Mouse (Mus musculus): Measurements from ENCODE around the gene Setd3. TPM values are rescaled to one million over a fixed set of nuclear protein-coding genes. Genes with fewer than 3 reads are reported as not detected.

The Setd3 gene
- polyA plus RNA-seq, 2 experiments = 26.8 to 43.4 TPM

DNA sequence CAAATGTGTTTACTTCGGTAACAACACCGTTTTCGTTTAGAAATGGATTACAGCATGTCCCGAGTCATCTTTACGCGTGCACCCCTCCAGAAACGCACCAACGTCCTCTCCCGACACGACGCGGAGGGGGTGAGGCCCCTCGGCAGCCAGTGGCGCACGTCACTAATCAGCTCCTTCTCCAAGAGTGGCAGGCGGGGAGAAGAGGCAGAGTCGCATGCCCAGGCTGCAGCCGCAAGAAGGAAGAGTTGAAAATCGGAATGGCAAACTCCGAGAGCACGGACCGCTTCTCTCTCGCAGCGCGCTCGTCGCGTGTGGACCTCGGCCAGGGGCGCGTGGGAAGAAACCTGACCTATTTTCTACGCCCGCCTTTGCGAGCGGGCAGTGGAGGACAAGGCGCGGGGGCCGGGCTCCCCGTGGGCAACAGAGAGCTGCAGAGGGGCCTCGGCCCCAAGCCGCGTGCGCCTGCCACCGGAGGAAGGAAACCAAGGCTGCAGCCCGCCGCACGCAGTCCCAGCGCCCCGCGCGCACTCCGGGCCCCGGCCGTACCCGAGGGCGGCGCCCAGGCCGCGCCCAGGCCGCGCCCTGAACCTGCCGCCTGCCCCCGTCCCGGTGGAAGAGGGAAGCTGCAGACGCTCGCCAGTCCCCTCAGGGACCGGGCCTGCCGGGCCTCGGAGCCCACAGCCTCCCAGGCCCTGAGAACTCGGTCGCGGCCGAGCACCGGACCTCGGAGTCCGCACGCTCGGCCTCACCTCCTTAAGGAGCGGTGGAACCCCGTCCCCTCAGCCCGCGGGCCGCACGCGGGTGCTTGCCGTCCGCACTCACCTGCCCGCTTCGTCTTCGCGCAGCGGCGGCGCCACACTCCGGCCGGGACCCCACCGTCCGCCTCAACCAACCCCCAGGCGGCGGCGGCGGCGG, 526 bp downstream of the Setd3 start:
- peak overlapping the region; percentile 98 for H3K9ac ChIP-seq (replicated peaks)
- WGBS (ENCODE audit: insufficient replicate concordance) = under 1% methylated on average over 100 of the region's 103 CpGs
- H3K9me3 ChIP-seq (ENCODE audit: control insufficient read depth, low read length) = no peaks in the 10 kb centered on the region
- peak overlapping the region; percentile 79 to 97 for H3K4me3 ChIP-seq (ENCODE audit: insufficient read depth in 1 of 2, low read depth in 2 of 2, low read length in 2 of 2)
- ATAC-seq (ENCODE audit: insufficient read depth) = peak; percentile 78
- peak overlapping the region; percentile 71 for H3K4me2 ChIP-seq (ENCODE audit: low read depth)
- H3K27ac ChIP-seq = peak overlapping the region; percentile 86
- peaks cover 10 to 22% of the 10 kb centered on the region in 2 experiments for H3K4me1 ChIP-seq (replicated peaks; ENCODE audit: control insufficient read depth in 2 of 2, insufficient read depth in 2 of 2, low read length in 1 of 2)
- TF ChIP-seq CTCF (IDR thresholded peaks at IDR 0.05; ENCODE audit: low read depth) = no peak
- TF ChIP-seq EP300 (IDR thresholded peaks at IDR 0.05; ENCODE audit: low read depth) = no peak
- DNase-seq (ENCODE audit: low read depth in 3 of 3, low spot score in 3 of 3) = peak; percentile 45 to 58 (median 47)
- peaks cover 2% of the 10 kb centered on the region; the same call in 1 of the 2 replicates for H3K36me3 ChIP-seq (replicated peaks; ENCODE audit: control insufficient read depth, insufficient read depth, low read depth)
- H3K27me3 ChIP-seq (ENCODE audit: control insufficient read depth, insufficient read depth, low read length) = no peaks in the 10 kb centered on the region

GRCm38 (mm10) chr12:108176366-108176765, 2.7 kb downstream of the Setd3 start:
- H3K4me2 ChIP-seq (ENCODE audit: low read depth) = peak overlapping the region; percentile 71
- TF ChIP-seq EP300 (IDR thresholded peaks at IDR 0.05; ENCODE audit: low read depth) (no peak), CTCF (IDR thresholded peaks at IDR 0.05; ENCODE audit: low read depth) (no peak)
- no peak overlapping the region for H3K27ac ChIP-seq
- ATAC-seq (ENCODE audit: insufficient read depth) (no peak), DNase-seq (ENCODE audit: low read depth in 3 of 3, low spot score in 3 of 3) (no peak)
- no peaks in the 10 kb centered on the region; the same call in 1 of the 2 replicates for H3K36me3 ChIP-seq (replicated peaks; ENCODE audit: control insufficient read depth, insufficient read depth, low read depth)
- 76% methylated on average over 3 of the region's 3 CpGs for WGBS (ENCODE audit: insufficient replicate concordance)
- no peaks in the 10 kb centered on the region for H3K27me3 ChIP-seq (ENCODE audit: control insufficient read depth, insufficient read depth, low read length)
- no peaks in the 10 kb centered on the region for H3K9me3 ChIP-seq (ENCODE audit: control insufficient read depth, low read length)
- H3K9ac ChIP-seq (replicated peaks) = 0 out of 2 replicates have a peak overlapping the region, but pooled peaks have one; percentile 23
- peaks cover 18 to 27% of the 10 kb centered on the region in 2 experiments for H3K4me1 ChIP-seq (replicated peaks; ENCODE audit: control insufficient read depth in 2 of 2, insufficient read depth in 2 of 2, low read length in 1 of 2)
- no peak overlapping the region; a peak in 1 of 4 replicates for H3K4me3 ChIP-seq (ENCODE audit: insufficient read depth in 1 of 2, low read depth in 2 of 2, low read length in 2 of 2)

GRCm38 (mm10) chr12:108174606-108175505, 4.3 kb downstream of the Setd3 start:
- TF ChIP-seq EP300 (IDR thresholded peaks at IDR 0.05; ENCODE audit: low read depth) (no peak), CTCF (IDR thresholded peaks at IDR 0.05; ENCODE audit: low read depth) (no peak)
- peak overlapping the region; percentile 23; the same call in 1 of the 2 replicates for H3K4me2 ChIP-seq (ENCODE audit: low read depth)
- H3K9me3 ChIP-seq (ENCODE audit: control insufficient read depth, low read length) = no peaks in the 10 kb centered on the region
- no peak overlapping the region for H3K4me3 ChIP-seq (ENCODE audit: insufficient read depth in 1 of 2, low read depth in 2 of 2, low read length in 2 of 2)
- no peaks in the 10 kb centered on the region for H3K27me3 ChIP-seq (ENCODE audit: control insufficient read depth, insufficient read depth, low read length)
- ATAC-seq (ENCODE audit: insufficient read depth) (no peak), DNase-seq (ENCODE audit: low read depth in 3 of 3, low spot score in 3 of 3) (no peak)
- H3K9ac ChIP-seq (replicated peaks) = no peak overlapping the region
- no peak overlapping the region for H3K27ac ChIP-seq
- H3K4me1 ChIP-seq (replicated peaks; ENCODE audit: control insufficient read depth in 2 of 2, insufficient read depth in 2 of 2, low read length in 1 of 2) = peaks cover 23% of the 10 kb centered on the region in 2 experiments
- 75% methylated on average over 8 of the region's 8 CpGs for WGBS (ENCODE audit: insufficient replicate concordance)
- no peaks in the 10 kb centered on the region; the same call in 1 of the 2 replicates for H3K36me3 ChIP-seq (replicated peaks; ENCODE audit: control insufficient read depth, insufficient read depth, low read depth)

DNA sequence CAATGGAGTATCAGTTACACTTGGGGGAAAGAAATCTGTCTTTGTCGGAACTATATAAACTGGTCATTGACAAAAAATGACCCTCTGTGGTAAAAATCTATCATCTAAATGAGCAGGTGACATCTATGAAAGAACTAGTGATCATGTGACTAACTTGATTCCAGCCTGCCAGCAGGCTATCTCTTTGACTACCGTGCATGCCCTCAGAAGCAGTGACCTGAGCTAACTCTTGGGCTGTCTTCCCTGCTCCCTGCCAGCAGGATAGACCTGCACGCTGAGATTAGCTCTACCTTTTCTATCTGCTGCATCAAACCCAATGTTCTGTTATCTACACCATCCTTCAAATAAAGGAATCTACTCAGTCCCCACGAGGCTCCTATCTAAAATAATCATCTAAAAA, 6.5 kb downstream of the Setd3 start:
- Histone ChIP-seq H3K4me2 (ENCODE audit: low read depth) (no peak overlapping the region), H3K4me1 (replicated peaks; ENCODE audit: control insufficient read depth in 2 of 2, insufficient read depth in 2 of 2, low read length in 1 of 2) (peaks cover 19 to 25% of the 10 kb centered on the region in 2 experiments), H3K9me3 (ENCODE audit: control insufficient read depth, low read length) (no peaks in the 10 kb centered on the region), H3K27me3 (ENCODE audit: control insufficient read depth, insufficient read depth, low read length) (no peaks in the 10 kb centered on the region), H3K9ac (replicated peaks) (no peak overlapping the region), H3K36me3 (replicated peaks; ENCODE audit: control insufficient read depth, insufficient read depth, low read depth) (no peaks in the 10 kb centered on the region; the same call in 1 of the 2 replicates), H3K4me3 (ENCODE audit: insufficient read depth in 1 of 2, low read depth in 2 of 2, low read length in 2 of 2) (no peak overlapping the region), H3K27ac (no peak overlapping the region)
- DNase-seq (ENCODE audit: low read depth in 3 of 3, low spot score in 3 of 3) = no peak
- no peak for ATAC-seq (ENCODE audit: insufficient read depth)
- TF ChIP-seq CTCF (IDR thresholded peaks at IDR 0.05; ENCODE audit: low read depth) (no peak), EP300 (IDR thresholded peaks at IDR 0.05; ENCODE audit: low read depth) (no peak)
- 51% methylated on average over 4 of the region's 4 CpGs for WGBS (ENCODE audit: insufficient replicate concordance)
